Comparison of ENCODE assay signal across 9 mouse cellular contexts in the genomic region with DNA sequence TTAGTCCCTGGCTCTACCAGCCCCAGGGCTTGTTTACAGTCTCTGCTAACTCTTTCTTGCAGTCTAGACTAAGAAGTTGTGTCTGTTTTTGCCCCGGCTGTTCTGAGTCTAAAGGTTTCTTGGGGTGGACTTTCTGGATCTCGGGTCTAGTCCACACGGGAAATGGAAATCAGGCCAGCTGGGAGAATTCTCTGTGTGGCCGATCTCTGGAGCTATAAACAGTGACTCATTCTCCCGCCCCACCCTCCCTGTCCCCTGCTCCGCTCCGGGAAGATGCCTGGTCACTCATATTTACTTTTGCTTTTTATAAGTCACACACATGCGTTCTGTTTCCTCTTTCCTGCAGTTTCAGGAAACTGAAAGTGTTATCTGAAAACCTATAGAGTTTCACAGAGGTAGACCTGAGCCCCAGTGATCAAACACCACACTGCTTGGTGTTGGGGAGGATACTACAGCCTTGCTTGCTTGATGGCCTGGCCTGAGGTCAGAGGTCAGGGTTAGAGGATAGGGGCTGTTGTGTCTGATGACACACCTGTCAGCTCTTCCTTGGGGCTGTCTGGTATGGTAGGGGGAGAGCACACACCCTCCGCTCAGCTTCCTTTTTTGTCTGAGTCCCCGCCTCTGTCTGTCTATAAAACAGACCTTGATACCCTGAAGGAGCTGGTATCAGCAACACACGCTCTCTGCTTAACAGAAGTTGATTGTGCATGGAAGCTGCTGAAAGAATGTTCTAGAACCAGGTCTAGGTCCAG. TPM values are rescaled to one million over a fixed set of nuclear protein-coding genes. Genes with fewer than 3 reads are reported as not detected.
A peak's percentile ranks its signal among the peaks of the same experiment; 100 is the strongest.
DNase-seq lines count a peak whose midpoint lies in the region; ATAC-seq and TF ChIP-seq lines count a peak whose summit lies in the region.
"Had no signal": no experiment of that assay in that cellular context is flagged by ENCODE, and none has a peak within 500 bp of the region (broad histone marks: within the 10 kb centered on the region; RNA-seq: fewer than 3 reads in every experiment).

No protein-coding gene starts in this region.

- 5% methylated on average over 11 of the region's 11 CpGs for WGBS in spleen, adult 2 months
- WGBS in embryonic facial prominence, embryonic 14.5 days, result 60% methylated on average over 11 of the region's 11 CpGs

- no peak for TF ChIP-seq POLR2A in spleen, adult 2 months (IDR thresholded peaks at IDR 0.05; ENCODE audit: low read depth, low read length)

- H3K4me1 ChIP-seq in spleen, adult 2 months (ENCODE audit: control insufficient read depth, insufficient read depth, insufficient read length), result peaks cover 36% of the 10 kb centered on the region
- H3K4me1 ChIP-seq in embryonic facial prominence, embryonic 14.5 days (ENCODE audit: control insufficient read depth, insufficient read depth, low read length), result peaks cover 33% of the 10 kb centered on the region

- H3K4me2 ChIP-seq in embryonic facial prominence, embryonic 14.5 days (ENCODE audit: low read depth, low read length), result peak overlapping the region; percentile 99

- no peak overlapping the region; the same call in 1 of the 2 replicates for H3K9ac ChIP-seq in embryonic facial prominence, embryonic 14.5 days (ENCODE audit: low read depth, low read length)

- TF ChIP-seq CTCF in spleen, adult 2 months (IDR thresholded peaks at IDR 0.05; ENCODE audit: extremely low read depth, insufficient read depth, insufficient read length, insufficient replicate concordance), result no peak

- DNase-seq in spleen, adult 2 months (ENCODE audit: low read depth in 1 of 2, low spot score in 2 of 2), result no peak
- DNase-seq in spleen, postnatal 10 days (ENCODE audit: low spot score in 2 of 2), result no peak
- DNase-seq in embryonic facial prominence, embryonic 14.5 days (ENCODE audit: low spot score), result no peak
- DNase-seq in induced T-regulatory cell, adult 2 months (ENCODE audit: low read depth), result peak; percentile 54
- peak; percentile 52 to 74 for DNase-seq in lung, adult 18-20 months
- peak; percentile 46 to 50 for DNase-seq in urinary bladder, postnatal 36 days (ENCODE audit: low spot score in 2 of 2)
- DNase-seq in right cerebral cortex, adult 18-20 months, result no peak
- no peak for DNase-seq in embryo, embryonic 9.5 days (ENCODE audit: extremely low spot score)

- H3K27ac ChIP-seq in spleen, adult 2 months (ENCODE audit: insufficient read depth, low read length), result peak overlapping the region; percentile 54
- H3K27ac ChIP-seq in embryonic facial prominence, embryonic 14.5 days (replicated peaks; ENCODE audit: low read depth, low read length), result 0 out of 2 replicates have a peak overlapping the region, but pooled peaks have one; percentile 15

- H3K27me3 ChIP-seq in spleen, adult 2 months (ENCODE audit: control insufficient read depth, insufficient read depth, low read length), result no peaks in the 10 kb centered on the region
- H3K27me3 ChIP-seq in embryonic facial prominence, embryonic 14.5 days (replicated peaks; ENCODE audit: control insufficient read depth, insufficient read depth, low read length), result no peaks in the 10 kb centered on the region

- H3K4me3 ChIP-seq in spleen, adult 2 months (ENCODE audit: extremely low read depth, insufficient read depth, insufficient read length), result peak overlapping the region; percentile 76; the same call in 1 of the 2 replicates
- H3K4me3 ChIP-seq in embryonic facial prominence, embryonic 14.5 days (ENCODE audit: low read depth, low read length), result no peak overlapping the region

- H3K9me3 ChIP-seq in embryonic facial prominence, embryonic 14.5 days (ENCODE audit: control insufficient read depth, low read length), result no peaks in the 10 kb centered on the region

- H3K36me3 ChIP-seq in spleen, adult 2 months (ENCODE audit: control insufficient read depth, insufficient read depth, low read length), result peaks cover 1% of the 10 kb centered on the region; the same call in 1 of the 2 replicates
- no peaks in the 10 kb centered on the region for H3K36me3 ChIP-seq in embryonic facial prominence, embryonic 14.5 days (ENCODE audit: control insufficient read depth, insufficient read depth, low read length)

- ATAC-seq in embryonic facial prominence, embryonic 14.5 days (ENCODE audit: low read depth), result no peak

RNA-seq across cellular contexts. Expression of a gene that starts 2.2 kb away (rescaled TPM):
- polyA plus RNA-seq in spleen, adult 2 months (2012; rRNA removed), result 26.8 and 29.7 TPM in 2 replicates
- polyA plus RNA-seq in embryonic facial prominence, embryonic 14.5 days (2014; fragmentation: Nextera tagmentation; extraction: Ambion mirVana), result 7.1 and 8.1 TPM in 2 replicates

RNA-seq across cellular contexts. Expression of a gene that starts 18.0 kb away (rescaled TPM):
- polyA plus RNA-seq in spleen, adult 2 months (2012; rRNA removed), result 72.1 and 85.4 TPM in 2 replicates
- polyA plus RNA-seq in embryonic facial prominence, embryonic 14.5 days (2014; fragmentation: Nextera tagmentation; extraction: Ambion mirVana), result 28.0 and 31.9 TPM in 2 replicates

RNA-seq across cellular contexts. Expression of a gene that starts 26.2 kb away (rescaled TPM):
- 3.1 and 3.3 TPM in 2 replicates for polyA plus RNA-seq in spleen, adult 2 months (2012; rRNA removed)
- 4.3 and 5.5 TPM in 2 replicates for polyA plus RNA-seq in embryonic facial prominence, embryonic 14.5 days (2014; fragmentation: Nextera tagmentation; extraction: Ambion mirVana)

RNA-seq across cellular contexts. Expression of a gene that starts 32.7 kb away (rescaled TPM):
- polyA plus RNA-seq in spleen, adult 2 months (2012; rRNA removed), result not detected in 2 replicates
- not detected in 2 replicates for polyA plus RNA-seq in embryonic facial prominence, embryonic 14.5 days (2014; fragmentation: Nextera tagmentation; extraction: Ambion mirVana)
- polyA plus RNA-seq: cortical plate, adult 2 months had no signal

RNA-seq across cellular contexts. Expression of a gene that starts 33.2 kb away (rescaled TPM):
- polyA plus RNA-seq in spleen, adult 2 months (2012; rRNA removed), result 15.5 and 23.9 TPM in 2 replicates
- polyA plus RNA-seq in embryonic facial prominence, embryonic 14.5 days (2014; fragmentation: Nextera tagmentation; extraction: Ambion mirVana), result 61.2 and 61.8 TPM in 2 replicates

Comparison
In these comparisons a context has a peak if more than half of its experiments do, and no peak if none do; other contexts are left out.
1. DNase-seq: peak in induced T-regulatory cell, adult 2 months (single experiment), lung, adult 18-20 months (2 of 2) and urinary bladder, postnatal 36 days (2 of 2); none in spleen, adult 2 months (0 of 2), spleen, postnatal 10 days (0 of 2), embryonic facial prominence, embryonic 14.5 days (single experiment), right cerebral cortex, adult 18-20 months (single experiment) and embryo, embryonic 9.5 days (single experiment).